Mouse (Mus musculus): Measurements from ENCODE around the gene Lsmem1.
A peak's percentile ranks its signal among the peaks of the same experiment; 100 is the strongest.

Gene Lsmem1

GRCm38 (mm10) chr12:40199302-40199701, at the start of gene Lsmem1:
Gene Lsmem1, minus strand, starts transcription at chr12:40199490.
- no peak for DNase-seq

- peak; percentile 15 to 44 for DNase-seq
These were observed 49.3 kb upstream of the Lsmem1 start, which contains the start of gene Ifrd1 for GRCm38 (mm10) chr12:40248454-40249180. Gene Ifrd1, minus strand, starts transcription at chr12:40248504.

GRCm38 (mm10) chr12:40247976-40248375, 48.7 kb upstream of the Lsmem1 start:
- peak; percentile 80 to 87 for DNase-seq

GRCm38 (mm10) chr12:40247384-40247783, 48.1 kb upstream of the Lsmem1 start:
- peak; percentile 14 to 33 for DNase-seq

- DNase-seq = no peak
These were observed 46.2 kb upstream of the Lsmem1 start for GRCm38 (mm10) chr12:40245434-40245970.

GRCm38 (mm10) chr12:40244926-40245325, 45.6 kb upstream of the Lsmem1 start:
- DNase-seq = no peak

GRCm38 (mm10) chr12:40243821-40244221, 44.5 kb upstream of the Lsmem1 start:
- peak; percentile 66 to 84 for DNase-seq

GRCm38 (mm10) chr12:40243241-40243640, 44.0 kb upstream of the Lsmem1 start:
- no peak for DNase-seq

- peak; percentile 6 to 27 for DNase-seq
These were observed 39.9 kb upstream of the Lsmem1 start for GRCm38 (mm10) chr12:40239161-40239560.

- DNase-seq = no peak
These were observed 32.9 kb upstream of the Lsmem1 start for GRCm38 (mm10) chr12:40232231-40232630.

- DNase-seq = no peak
These were observed 32.3 kb upstream of the Lsmem1 start for GRCm38 (mm10) chr12:40231632-40232031.

- no peak for DNase-seq
These were observed 25.0 kb upstream of the Lsmem1 start for GRCm38 (mm10) chr12:40224171-40224880.

- no peak for DNase-seq
These were observed 24.4 kb upstream of the Lsmem1 start for GRCm38 (mm10) chr12:40223676-40224075.

- peak; percentile 99 for DNase-seq
These were observed 23.9 kb upstream of the Lsmem1 start for GRCm38 (mm10) chr12:40223082-40223619.

- DNase-seq = peak; percentile 98
These were observed 23.2 kb upstream of the Lsmem1 start for GRCm38 (mm10) chr12:40222251-40223081.

GRCm38 (mm10) chr12:40221611-40222010, 22.3 kb upstream of the Lsmem1 start:
- DNase-seq = no peak

- DNase-seq = no peak
These were observed 21.6 kb upstream of the Lsmem1 start for GRCm38 (mm10) chr12:40220896-40221295.

GRCm38 (mm10) chr12:40220001-40220570, 20.8 kb upstream of the Lsmem1 start:
- peak; percentile 58 to 66 for DNase-seq

- DNase-seq = no peak
These were observed 19.2 kb upstream of the Lsmem1 start for GRCm38 (mm10) chr12:40218430-40218945.

- DNase-seq = no peak
These were observed 18.5 kb upstream of the Lsmem1 start for GRCm38 (mm10) chr12:40217776-40218175.

- no peak for DNase-seq
These were observed 15.9 kb upstream of the Lsmem1 start for GRCm38 (mm10) chr12:40214888-40215876.

All from lung, adult 18-20 months (tissue).